Mouse (Mus musculus) liver, embryonic 12.5 days (tissue): ENCODE measurements around the gene Eftud2. TPM values are rescaled to one million over a fixed set of nuclear protein-coding genes. Genes with fewer than 3 reads are reported as not detected.

Experiments
- ATAC-seq: fragments of 200-750 bp; cut with Nextera tagmentation; 2 replicates; pipeline ENCODE4 v1.8.0; 2017; ENCODE audit warnings: moderate number of reproducible peaks, mild to moderate bottlenecking, moderate library complexity
- H3K27ac ChIP-seq: fragments of 300-500 bp; sonication (generic); 2 replicates; pipeline ENCODE4 v1.5.1; 2016; ENCODE audit warnings: mild to moderate bottlenecking
- H3K27me3 ChIP-seq: fragments of 300-500 bp; sonication (generic); replicated peaks from 2 replicates; pipeline ENCODE4 v1.6.1; 2016; ENCODE audit warnings: mild to moderate bottlenecking, moderate library complexity
- H3K36me3 ChIP-seq: fragments of 300-500 bp; sonication (generic); 2 replicates; pipeline ENCODE4 v1.6.1; 2016; ENCODE audit warnings: mild to moderate bottlenecking, moderate library complexity
- H3K4me1 ChIP-seq: fragments of 300-500 bp; sonication (generic); 2 replicates; pipeline ENCODE4 v1.6.1; 2016
- H3K4me2 ChIP-seq: fragments of 300-500 bp; sonication (generic); 2 replicates; pipeline ENCODE4 v1.6.1; 2016; ENCODE audit warnings: mild to moderate bottlenecking, moderate library complexity
- H3K4me3 ChIP-seq: fragments of 300-500 bp; sonication (generic); 2 replicates; pipeline ENCODE4 v1.5.1; 2016; ENCODE audit warnings: mild to moderate bottlenecking, moderate library complexity
- H3K9ac ChIP-seq: fragments of 300-500 bp; sonication (generic); 2 replicates; pipeline ENCODE4 v1.6.1; 2016; ENCODE audit warnings: mild to moderate bottlenecking, moderate library complexity
- H3K9me3 ChIP-seq: fragments of 300-500 bp; sonication (generic); replicated peaks from 2 replicates; pipeline ENCODE4 v1.6.1; 2016; ENCODE audit warnings: mild to moderate bottlenecking, moderate library complexity
- WGBS: fragments of 180-500 bp; shearing (Covaris S2); methylation state at CpG from one replicate; pipeline ENCODE4 v1.1.7; 2016; ENCODE audit not compliant: insufficient replicate concordance; 5-methylcytosine and 5-hydroxymethylcytosine counted together
- polyA plus RNA-seq: library from polyadenylated mRNA; unstranded; fragments of >200 nt; fragmentation: Nextera tagmentation; extraction: Ambion mirVana; gene quantifications from 2 replicates; pipeline ENCODE4 v1.2.1, GENCODE M21; 2016

The Eftud2 gene
- polyA plus RNA-seq, 1 experiment from 2014 or later, result 192 TPM

DNA sequence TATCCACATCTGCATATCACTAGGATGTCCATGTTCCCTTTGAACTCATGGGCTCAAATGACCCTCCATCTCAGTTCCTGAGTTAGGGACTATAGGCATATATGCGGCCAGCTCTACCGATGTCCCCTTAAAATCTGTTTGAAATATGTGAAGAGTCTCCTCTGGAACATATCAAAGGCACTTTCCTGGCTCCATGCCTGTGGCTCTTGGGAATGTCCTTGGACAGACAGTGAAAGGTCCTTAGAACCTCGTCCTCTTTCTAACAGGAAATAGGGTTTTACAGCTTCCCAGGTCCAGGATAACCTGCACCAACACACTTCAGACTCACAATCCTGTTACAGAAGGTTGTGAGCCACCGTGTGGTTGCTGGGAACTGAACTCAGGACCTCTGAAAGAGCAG is 50.5 kb downstream of the Eftud2 start:
- H3K9ac ChIP-seq, result no peak overlapping the region
- peaks cover 31% of the 10 kb centered on the region for H3K27me3 ChIP-seq

DNA sequence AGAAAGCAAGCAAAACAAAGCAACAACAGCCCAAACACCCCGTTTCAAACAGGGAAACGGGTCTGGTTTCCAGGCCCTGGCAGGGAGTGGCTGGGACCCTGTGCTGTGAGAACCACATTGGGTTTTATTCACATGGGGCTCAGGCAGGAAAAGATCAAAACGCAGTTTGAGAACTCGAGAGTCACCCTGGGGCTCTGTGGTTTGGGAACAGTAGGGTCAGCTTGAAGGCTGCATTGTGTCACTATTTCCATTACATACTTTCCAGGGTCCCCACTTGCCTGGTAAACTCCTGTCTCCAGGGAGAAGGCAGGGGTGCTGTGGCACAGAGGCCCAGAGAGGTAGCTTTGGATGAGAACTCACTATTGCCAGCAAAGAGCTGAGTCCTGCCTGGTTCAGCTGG is 53.7 kb downstream of the Eftud2 start:
- no peak overlapping the region for H3K4me2 ChIP-seq
- ATAC-seq, result no peak
- H3K27ac ChIP-seq, result no peak overlapping the region
- peaks cover 42% of the 10 kb centered on the region for H3K27me3 ChIP-seq
- H3K36me3 ChIP-seq, result no peaks in the 10 kb centered on the region
- no peak overlapping the region for H3K4me3 ChIP-seq
- no peaks in the 10 kb centered on the region for H3K4me1 ChIP-seq
- no peaks in the 10 kb centered on the region for H3K9me3 ChIP-seq
- H3K9ac ChIP-seq, result no peak overlapping the region
- WGBS, result 38% methylated on average over 4 of the region's 4 CpGs

More for the DNA sequence above, 50.5 kb downstream of the Eftud2 start:
- no peaks in the 10 kb centered on the region for H3K36me3 ChIP-seq
- no peak overlapping the region for H3K4me3 ChIP-seq
- H3K4me2 ChIP-seq, result no peak overlapping the region
- no peak for ATAC-seq
- 61% methylated on average over 4 of the region's 4 CpGs for WGBS
- H3K4me1 ChIP-seq, result no peaks in the 10 kb centered on the region
- no peak overlapping the region for H3K27ac ChIP-seq
- H3K9me3 ChIP-seq, result no peaks in the 10 kb centered on the region

DNA sequence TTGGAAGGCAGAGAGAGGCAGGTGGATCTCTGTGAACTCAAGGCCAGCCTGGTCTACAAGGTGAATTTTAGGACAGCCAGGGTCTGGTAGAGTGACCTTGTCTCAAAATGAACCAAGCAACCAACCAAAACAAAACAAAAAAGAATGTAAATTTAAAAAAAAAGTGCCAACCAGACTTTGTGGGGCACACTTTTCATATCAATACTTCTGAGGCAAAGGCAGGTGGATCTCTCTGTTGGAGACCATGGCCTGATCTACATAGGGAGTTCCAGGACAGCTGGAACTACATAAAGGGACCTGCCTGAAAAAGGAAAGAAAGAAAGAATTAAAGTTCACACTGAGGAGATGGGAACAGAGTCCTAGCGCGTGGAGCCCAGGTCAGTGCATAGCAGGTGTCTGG is 54.3 kb downstream of the Eftud2 start:
- Histone ChIP-seq H3K4me2 (no peak overlapping the region), H3K9me3 (no peaks in the 10 kb centered on the region), H3K27ac (no peak overlapping the region), H3K27me3 (peaks cover 44% of the 10 kb centered on the region), H3K4me1 (no peaks in the 10 kb centered on the region), H3K36me3 (no peaks in the 10 kb centered on the region), H3K9ac (no peak overlapping the region), H3K4me3 (no peak overlapping the region)
- 74% methylated on average over 2 of the region's 2 CpGs for WGBS
- no peak for ATAC-seq

DNA sequence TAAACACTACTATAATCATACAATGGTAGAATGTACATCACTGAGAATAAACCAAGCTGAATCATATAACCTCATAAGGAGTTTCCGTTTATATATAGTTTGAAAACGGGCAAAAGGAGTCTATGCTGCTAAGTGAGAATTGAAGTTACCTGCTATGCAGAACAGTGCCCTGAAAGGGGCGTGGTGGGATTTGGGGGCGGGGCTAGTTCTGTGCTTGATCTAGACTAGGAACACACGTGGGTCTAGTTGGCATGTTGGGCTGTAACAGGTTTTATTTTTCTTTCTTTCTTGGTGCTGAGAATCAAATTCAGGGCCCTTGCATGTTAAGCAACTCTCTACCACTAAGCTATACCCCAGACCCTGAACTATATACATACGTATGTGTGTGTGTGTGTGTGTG is 59.6 kb downstream of the Eftud2 start:
- H3K27me3 ChIP-seq, result peaks cover 89% of the 10 kb centered on the region
- H3K27ac ChIP-seq, result no peak overlapping the region
- H3K9ac ChIP-seq, result no peak overlapping the region
- no peak overlapping the region for H3K4me2 ChIP-seq
- H3K4me3 ChIP-seq, result no peak overlapping the region
- H3K4me1 ChIP-seq, result peaks cover 11% of the 10 kb centered on the region
- 40% methylated on average over 6 of the region's 6 CpGs for WGBS
- H3K9me3 ChIP-seq, result no peaks in the 10 kb centered on the region
- no peaks in the 10 kb centered on the region for H3K36me3 ChIP-seq
- ATAC-seq, result no peak

DNA sequence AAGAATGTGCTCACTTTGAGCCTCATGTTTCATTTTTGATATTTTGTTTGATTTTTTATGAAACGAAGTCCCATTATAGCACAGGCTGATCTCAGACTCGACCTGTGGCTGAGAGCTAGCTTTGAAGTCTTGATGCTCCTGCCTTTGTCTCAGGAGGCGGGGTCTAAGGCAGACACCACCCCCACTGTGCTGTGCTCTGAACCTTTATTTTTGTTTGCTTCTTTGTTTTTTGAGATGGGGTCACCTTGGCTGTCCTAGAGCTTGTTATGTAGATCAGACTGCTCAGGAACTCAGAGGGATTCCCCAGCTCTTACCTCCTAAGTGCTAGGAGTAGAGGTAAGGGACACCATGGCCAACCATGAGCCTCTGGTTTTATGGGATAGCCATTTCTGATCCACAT is 60.4 kb downstream of the Eftud2 start:
- H3K36me3 ChIP-seq, result no peaks in the 10 kb centered on the region
- peaks cover 87% of the 10 kb centered on the region for H3K27me3 ChIP-seq
- WGBS, result 10% methylated on average over 3 of the region's 3 CpGs
- H3K4me2 ChIP-seq, result no peak overlapping the region
- H3K27ac ChIP-seq, result no peak overlapping the region
- no peak overlapping the region for H3K9ac ChIP-seq
- no peak overlapping the region for H3K4me3 ChIP-seq
- H3K9me3 ChIP-seq, result no peaks in the 10 kb centered on the region
- no peak for ATAC-seq
- H3K4me1 ChIP-seq, result peaks cover 11% of the 10 kb centered on the region

DNA sequence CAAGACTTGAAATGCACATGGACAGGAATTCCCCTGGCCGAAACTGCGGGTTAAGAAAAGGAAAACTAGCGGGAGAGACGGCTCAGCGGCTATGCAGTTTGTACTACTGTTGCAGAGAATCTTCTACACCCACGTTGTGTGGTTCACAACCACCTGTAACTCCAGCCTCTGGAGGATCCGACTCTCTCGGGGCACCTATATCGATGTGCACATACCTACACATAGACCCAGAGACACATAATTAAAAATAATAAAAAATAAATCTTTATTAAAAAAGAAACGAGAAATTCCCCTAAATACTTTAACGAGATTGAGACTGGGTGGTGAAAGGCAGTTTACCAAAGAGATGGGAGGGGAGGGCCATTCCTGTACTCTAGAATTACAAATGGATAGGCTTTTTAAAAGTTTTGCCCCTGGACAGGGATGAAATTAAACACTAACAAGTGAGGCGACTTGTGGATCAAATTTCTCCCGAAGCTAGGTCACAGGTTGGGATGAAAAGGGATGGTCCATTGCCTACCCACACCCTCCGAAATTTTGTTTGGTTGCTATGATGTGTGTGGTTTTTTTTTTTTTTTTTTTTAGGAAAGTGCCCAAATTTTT is 60.9 kb downstream of the Eftud2 start:
- 8% methylated on average over 14 of the region's 14 CpGs for WGBS
- Histone ChIP-seq H3K9ac (no peak overlapping the region), H3K36me3 (no peaks in the 10 kb centered on the region), H3K27me3 (peaks cover 83% of the 10 kb centered on the region), H3K9me3 (no peaks in the 10 kb centered on the region), H3K27ac (no peak overlapping the region), H3K4me2 (peak overlapping the region; percentile 70), H3K4me3 (peak overlapping the region; percentile 60), H3K4me1 (peaks cover 11% of the 10 kb centered on the region)
- ATAC-seq, result no peak

DNA sequence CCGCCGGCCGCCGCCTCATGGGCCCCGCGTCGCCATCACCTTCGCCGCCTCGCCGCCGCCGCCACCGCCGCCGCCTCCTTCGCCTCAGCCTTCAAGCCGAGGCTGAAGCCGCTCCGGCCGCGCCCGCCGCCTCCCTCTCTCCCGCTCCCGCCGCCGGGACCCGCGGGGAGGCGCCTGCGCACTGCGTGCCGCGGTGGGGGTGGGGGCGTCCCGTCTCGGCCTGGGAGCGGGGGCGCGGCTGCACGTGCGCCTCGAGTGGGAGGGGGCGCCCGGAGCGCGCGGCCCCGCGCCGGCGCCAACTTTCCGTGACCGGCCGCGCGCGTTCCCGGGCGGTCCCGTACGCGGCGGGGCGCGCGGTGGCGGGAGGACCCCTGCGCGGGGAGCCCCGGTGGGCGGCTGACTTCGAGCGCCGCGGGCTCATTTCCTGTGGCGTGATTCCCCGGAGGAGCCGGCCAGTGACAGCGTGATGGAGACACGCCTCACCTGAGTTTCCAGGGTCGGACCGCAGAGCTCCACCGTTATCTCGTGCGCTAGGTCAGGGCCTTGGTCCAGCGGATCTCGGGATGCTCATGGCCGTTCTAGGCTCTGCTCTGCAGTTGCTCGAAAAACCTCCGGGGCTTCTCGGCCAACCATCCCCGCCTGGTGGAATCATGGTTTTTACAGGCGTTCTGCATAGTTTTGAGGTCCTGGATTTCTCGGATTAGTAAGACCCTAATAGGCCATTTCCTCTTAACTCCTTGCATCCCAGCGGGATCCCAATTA is 61.6 kb downstream of the Eftud2 start, which contains the start of gene Gjc1:
Gjc1 (minus strand) TSS at position 680 of the 762 bp plus-strand sequence.
- Histone ChIP-seq H3K9me3 (no peaks in the 10 kb centered on the region), H3K4me1 (peaks cover 11% of the 10 kb centered on the region), H3K4me3 (peak within 1 kb of the TSS; percentile 60), H3K4me2 (peak within 1 kb of the TSS; percentile 70), H3K36me3 (no peaks in the 10 kb centered on the region), H3K27ac (peak within 1 kb of the TSS; percentile 72), H3K9ac (peak within 1 kb of the TSS; percentile 67), H3K27me3 (peaks cover 80% of the 10 kb centered on the region)
- WGBS, result under 1% methylated on average over 52 of the region's 97 CpGs
- ATAC-seq, result no peak

DNA sequence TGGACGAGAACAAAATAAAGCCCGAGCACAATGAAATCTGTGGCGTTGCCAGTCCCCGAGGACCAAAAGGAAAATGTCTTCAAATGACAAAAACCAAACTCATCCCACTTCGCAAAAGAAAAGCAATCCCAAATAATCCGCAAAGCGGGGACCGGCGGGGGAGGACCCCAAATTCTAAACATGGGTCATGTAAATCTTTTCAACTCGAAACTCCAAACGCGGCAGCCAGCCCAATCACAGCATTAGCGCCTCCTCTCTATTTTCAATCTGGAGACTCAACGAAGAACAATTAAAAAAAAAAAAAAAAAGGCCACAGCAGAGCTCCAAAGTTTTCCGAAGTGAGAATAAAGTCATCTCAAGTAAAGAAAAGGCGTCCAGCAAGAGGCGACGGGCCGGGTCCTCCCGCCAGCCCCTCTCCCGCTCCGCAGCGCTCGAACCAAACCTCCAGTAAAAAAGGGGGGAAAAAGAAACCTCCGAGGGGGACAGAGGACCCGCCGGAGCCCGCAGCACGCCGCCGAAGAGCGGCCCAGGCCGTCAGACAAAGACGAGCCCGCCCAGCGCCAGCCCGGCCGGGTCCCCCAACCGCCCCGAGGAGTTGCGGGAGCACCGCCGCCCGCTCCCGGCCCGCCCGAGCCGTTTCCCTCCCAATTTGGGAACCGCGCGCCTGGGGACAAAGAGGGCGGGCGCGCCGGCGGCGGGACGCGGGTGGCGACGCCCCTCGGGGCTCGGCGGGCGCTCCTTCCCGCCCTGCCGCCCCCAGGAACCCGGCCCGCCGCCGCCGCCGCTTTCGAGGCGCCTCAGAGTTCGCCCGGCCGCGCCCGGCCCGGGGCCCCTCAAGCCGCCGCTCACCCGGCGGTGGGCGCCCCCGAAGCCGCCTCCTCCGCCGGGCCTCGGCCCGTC is 62.4 kb downstream of the Eftud2 start:
- WGBS, result 1% methylated on average over 73 of the region's 92 CpGs
- Histone ChIP-seq H3K4me3 (peak overlapping the region; percentile 60), H3K36me3 (no peaks in the 10 kb centered on the region), H3K27ac (peak overlapping the region; percentile 72), H3K9ac (peak overlapping the region; percentile 67), H3K4me2 (peak overlapping the region; percentile 70), H3K27me3 (peaks cover 77% of the 10 kb centered on the region), H3K4me1 (peaks cover 11% of the 10 kb centered on the region), H3K9me3 (no peaks in the 10 kb centered on the region)
- no peak for ATAC-seq

DNA sequence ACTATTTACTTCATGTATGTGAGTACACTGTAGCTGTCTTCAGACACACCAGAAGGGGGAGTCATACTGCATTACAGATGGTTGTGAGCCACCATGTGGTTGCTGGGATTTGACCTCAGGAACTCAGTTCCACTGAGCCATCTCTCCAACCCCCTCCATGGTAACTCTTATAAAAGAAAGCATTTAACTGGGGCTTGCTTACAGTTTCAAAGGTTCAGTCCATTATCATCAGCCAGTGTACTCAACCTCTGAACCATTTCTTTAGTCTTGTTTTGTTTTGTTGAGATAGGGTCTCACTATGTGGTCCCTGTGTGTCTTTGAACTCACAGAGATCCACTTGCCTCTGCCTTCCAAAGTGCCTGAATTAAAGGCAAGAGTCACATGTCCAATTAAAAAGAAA is 65.9 kb downstream of the Eftud2 start:
- Histone ChIP-seq H3K4me3 (no peak overlapping the region), H3K36me3 (no peaks in the 10 kb centered on the region), H3K9ac (no peak overlapping the region), H3K27me3 (peaks cover 48% of the 10 kb centered on the region), H3K27ac (no peak overlapping the region), H3K4me2 (no peak overlapping the region), H3K9me3 (no peaks in the 10 kb centered on the region), H3K4me1 (peaks cover 11% of the 10 kb centered on the region)
- no peak for ATAC-seq

DNA sequence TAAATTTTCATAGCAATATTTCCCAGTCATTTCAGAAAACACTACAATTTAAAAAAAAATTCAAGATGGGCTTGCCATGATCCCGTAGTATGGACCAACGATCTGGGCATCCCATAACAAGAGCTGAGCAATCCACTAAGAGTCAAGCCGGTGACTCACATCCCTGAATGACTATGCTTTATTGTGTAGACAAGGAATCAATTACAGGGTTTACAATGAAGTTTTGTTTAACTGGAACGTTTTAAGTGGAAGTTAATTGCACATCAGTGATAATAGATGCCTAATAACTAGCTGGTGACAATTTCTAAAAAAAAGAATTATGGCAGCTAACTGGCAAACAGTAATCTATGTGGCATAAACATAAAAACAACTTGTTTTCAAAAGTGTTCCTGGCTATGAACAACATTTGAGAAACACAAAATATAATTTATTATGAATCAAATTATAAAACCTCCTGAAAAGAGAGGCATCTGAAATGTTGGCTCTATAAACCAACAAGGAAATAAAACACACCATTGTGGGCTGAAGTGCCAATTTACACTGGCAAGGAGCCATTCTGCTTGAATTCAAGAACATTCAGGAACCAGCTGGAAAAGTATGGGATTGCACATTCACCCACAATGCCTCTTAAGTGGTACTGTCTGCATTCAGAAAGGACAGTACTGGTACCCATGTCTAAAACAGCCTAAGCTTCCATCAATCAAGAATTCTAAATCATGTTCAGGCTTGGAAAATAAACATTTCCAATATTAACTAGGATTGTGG is 69.9 kb downstream of the Eftud2 start:
- H3K4me2 ChIP-seq, result no peak overlapping the region
- H3K27ac ChIP-seq, result no peak overlapping the region
- H3K9ac ChIP-seq, result no peak overlapping the region
- H3K4me1 ChIP-seq, result no peaks in the 10 kb centered on the region
- H3K4me3 ChIP-seq, result no peak overlapping the region
- 70% methylated on average over 4 of the region's 4 CpGs for WGBS
- H3K9me3 ChIP-seq, result no peaks in the 10 kb centered on the region
- ATAC-seq, result no peak
- H3K36me3 ChIP-seq, result no peaks in the 10 kb centered on the region
- peaks cover 9% of the 10 kb centered on the region for H3K27me3 ChIP-seq

DNA sequence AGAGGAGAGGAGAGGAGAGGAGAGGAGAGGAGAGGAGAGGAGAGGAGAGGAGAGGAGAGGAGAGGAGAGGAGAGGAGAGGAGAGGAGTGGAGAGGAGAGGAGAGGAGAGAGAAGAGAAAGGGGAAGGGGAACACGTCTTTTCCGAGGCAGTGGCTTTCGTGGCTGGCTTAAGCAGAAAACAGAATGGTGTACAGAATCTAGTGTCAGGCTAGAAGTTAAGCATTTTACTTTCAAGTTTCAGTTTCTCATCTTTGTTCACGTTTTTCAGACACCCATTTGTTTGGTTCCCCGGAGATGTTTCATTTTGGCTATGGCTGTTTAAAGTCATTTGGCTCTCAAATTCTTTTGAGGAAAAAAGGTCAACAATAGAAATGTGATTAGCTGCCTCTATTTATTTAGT is 72.5 kb downstream of the Eftud2 start:
- Histone ChIP-seq H3K27me3 (no peaks in the 10 kb centered on the region; the same call in 1 of the 2 replicates), H3K9me3 (no peaks in the 10 kb centered on the region), H3K4me1 (no peaks in the 10 kb centered on the region), H3K36me3 (no peaks in the 10 kb centered on the region), H3K9ac (no peak overlapping the region), H3K27ac (no peak overlapping the region), H3K4me3 (no peak overlapping the region), H3K4me2 (no peak overlapping the region)
- ATAC-seq, result no peak
- WGBS, result 32% methylated on average over 5 of the region's 5 CpGs
